Mouse (Mus musculus): Measurements from ENCODE around the gene Purb.

- TF ChIP-seq TAL1 (IDR thresholded peaks at IDR 0.05; ENCODE audit: low read length) (no peak), GATA1 (IDR thresholded peaks at IDR 0.05; ENCODE audit: low read length) (no peak)
Observed at GRCm38 (mm10) chr11:6488041-6488684, 12.4 kb upstream of the Purb start.
